Mouse (Mus musculus) cerebellum, adult 18-20 months (tissue): ENCODE results near the gene Cd3g.

Source experiments
- DNase-seq, 2 experiments: peaks; one replicate each; pipeline ENCODE4 v3.0.0; 2021

Cd3g gene

DNA sequence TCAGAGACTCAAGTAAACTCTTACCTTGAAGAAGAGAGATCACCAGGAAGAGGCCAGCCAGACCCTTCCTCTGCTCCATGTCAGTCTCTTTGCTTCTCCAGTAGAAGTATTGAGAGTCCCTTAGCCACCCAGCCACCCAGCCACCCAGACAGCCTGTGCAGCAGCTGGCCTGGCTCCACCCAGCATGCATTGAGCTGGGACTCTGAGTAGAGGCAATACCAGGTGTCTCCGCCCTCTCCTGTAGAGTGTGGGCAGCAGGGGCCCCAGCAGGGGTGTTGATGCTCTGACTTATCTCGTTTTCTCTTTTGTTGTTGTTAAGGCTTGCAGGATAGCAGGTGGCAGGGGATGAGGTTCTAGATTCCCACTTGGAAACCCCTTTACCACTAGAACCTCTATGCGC is at the start of gene Cd3g:
Gene Cd3g (minus strand): TSS at position 190 of the 400 bp plus-strand sequence.
- no peak for DNase-seq

DNA sequence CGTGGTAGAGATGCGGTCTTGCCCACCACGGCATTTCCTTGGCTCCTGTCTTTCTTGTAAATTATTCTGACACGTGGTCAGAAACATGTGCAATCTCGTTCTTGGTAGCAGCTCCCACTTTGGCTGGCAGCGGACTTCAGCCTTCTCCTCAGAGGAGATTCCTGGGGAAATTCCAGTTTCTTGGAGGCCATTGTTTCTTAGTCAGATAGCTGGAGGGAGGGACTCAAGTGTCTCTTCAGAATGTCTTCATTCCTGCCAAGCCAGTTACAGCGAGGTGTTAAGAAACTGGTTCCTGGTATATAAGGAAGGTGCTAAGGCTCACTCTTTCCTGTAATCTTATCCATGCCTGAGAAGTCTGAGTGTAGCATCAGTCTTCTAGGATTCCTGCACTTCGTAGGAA is 47.1 kb upstream of the Cd3g start:
- DNase-seq = no peak

GRCm38 (mm10) chr9:45024187-45024586 is 44.0 kb upstream of the Cd3g start:
- no peak for DNase-seq

GRCm38 (mm10) chr9:45023638-45024037 is 43.4 kb upstream of the Cd3g start:
- no peak for DNase-seq

GRCm38 (mm10) chr9:45022800-45023199 is 42.6 kb upstream of the Cd3g start:
- peak; percentile 70 to 80 for DNase-seq

DNA sequence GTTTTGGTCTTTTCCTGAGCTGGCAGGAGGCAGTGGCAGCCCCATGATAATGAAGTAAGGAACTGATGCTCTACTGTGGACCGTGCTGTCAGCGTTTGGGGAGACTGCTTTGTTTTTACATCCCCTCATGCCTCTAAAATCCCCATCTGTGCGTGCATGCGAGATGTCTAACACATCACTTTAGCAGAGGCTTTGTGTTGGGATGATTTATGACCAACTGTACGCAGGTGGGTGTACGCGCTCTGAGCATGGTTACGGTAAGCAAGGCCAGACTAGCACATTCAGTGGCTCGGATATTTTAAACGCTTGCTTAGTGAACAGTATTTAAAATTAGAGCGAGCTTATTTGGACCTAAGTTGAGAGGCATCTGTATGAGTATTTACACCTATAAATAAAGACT is 37.8 kb upstream of the Cd3g start:
- no peak for DNase-seq

GRCm38 (mm10) chr9:45015841-45016240 is 35.6 kb upstream of the Cd3g start:
- no peak for DNase-seq

GRCm38 (mm10) chr9:45014879-45015278 is 34.6 kb upstream of the Cd3g start:
- no peak for DNase-seq

GRCm38 (mm10) chr9:45011291-45011690 is 31.1 kb upstream of the Cd3g start:
- no peak for DNase-seq

- no peak for DNase-seq
Measured at GRCm38 (mm10) chr9:45010461-45010860, 30.2 kb upstream of the Cd3g start.

DNA sequence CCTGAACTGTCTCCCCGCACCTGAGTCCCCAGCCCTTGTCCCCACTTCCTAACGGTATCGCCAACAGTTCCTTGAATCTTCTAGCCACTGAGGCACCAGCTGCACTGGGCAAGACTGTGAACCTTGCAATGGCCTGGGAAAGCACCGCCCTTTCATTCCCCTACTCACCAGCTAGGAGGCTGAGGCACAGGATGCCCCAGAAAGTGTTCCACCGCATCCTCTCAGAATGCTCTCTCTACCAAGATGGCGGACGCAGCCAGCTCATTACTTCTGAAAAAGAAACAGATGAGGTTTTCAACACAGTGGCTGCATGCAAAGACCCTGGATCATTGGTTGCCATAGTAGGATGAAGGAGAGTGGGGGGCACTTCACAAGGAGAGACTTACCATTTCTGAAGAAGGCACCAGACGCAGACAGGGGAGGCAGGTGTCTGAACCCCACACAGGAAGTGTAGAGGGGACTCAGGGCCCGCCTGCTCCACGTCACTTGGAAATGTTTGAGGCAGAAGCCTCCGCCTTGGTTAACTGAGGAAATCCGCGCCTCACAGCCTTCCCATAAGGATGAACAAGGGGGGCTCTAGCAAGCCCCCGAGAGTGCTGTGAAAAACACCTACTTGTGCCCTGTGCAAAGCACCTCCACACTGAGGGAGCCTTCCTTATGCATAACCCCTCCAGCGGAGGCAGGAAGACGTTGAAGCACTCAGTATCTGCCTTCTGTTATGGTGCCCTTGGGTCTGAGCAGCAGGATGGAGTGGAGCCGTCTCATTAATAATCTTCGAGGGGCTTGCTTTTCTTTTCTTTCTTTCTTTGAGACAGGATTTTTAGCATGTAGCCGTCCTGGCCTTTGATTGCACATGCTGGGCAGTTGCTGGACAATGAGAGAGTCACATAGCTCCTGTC is 29.2 kb upstream of the Cd3g start, which contains the start of gene Cd3e:
Gene Cd3e (minus strand): TSS at position 448 of the 899 bp plus-strand sequence.
- DNase-seq = no peak

- no peak for DNase-seq
Measured at GRCm38 (mm10) chr9:45008342-45008741, 28.1 kb upstream of the Cd3g start.

DNA sequence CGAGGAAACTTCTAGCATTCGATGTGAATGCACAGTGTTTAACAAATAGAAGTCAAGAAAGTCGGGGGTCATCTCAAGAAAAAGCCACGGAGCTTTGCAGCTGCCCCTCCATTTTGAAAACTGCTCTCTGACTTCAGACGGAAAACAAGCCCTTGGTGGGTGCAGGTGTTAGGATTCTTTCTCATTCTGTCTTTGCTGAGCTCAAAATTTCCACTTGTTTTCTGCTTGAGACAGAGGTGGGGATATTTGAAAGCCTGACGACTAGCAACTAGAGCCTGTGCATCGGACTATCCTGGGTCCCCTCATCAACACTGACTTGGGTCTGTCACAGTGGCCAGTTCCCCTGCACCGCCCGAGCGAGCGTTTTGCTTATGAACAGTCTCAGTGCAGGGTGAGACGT is 27.2 kb upstream of the Cd3g start:
- DNase-seq = no peak

DNA sequence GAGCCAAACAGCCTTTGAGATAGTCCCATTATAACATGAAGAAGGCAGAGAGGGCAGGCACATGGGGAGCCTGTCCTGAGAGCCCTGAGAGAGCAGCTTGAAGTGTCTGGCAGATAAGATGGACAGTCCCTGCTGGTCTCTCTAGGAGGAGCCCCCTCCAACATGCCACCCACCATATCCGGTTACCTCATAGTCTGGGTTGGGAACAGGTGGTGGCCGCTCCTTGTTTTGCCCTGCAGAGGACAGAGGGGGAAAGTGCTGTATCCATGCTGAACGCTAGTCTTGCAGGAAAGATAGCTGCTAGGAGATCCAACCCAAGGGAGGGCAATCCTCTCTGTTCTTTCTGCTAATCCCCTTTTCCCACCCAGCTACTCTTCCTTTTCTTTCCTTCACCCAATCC is 20.0 kb upstream of the Cd3g start:
- DNase-seq = peak in 1 of 2 experiments; percentile 5

GRCm38 (mm10) chr9:44999776-45000175 is 19.5 kb upstream of the Cd3g start:
- peak in 1 of 2 experiments; percentile 10 for DNase-seq

GRCm38 (mm10) chr9:44999171-44999570 is 18.9 kb upstream of the Cd3g start:
- DNase-seq = peak; percentile 70 to 81

GRCm38 (mm10) chr9:44998138-44998537 is 17.9 kb upstream of the Cd3g start:
- no peak for DNase-seq

DNA sequence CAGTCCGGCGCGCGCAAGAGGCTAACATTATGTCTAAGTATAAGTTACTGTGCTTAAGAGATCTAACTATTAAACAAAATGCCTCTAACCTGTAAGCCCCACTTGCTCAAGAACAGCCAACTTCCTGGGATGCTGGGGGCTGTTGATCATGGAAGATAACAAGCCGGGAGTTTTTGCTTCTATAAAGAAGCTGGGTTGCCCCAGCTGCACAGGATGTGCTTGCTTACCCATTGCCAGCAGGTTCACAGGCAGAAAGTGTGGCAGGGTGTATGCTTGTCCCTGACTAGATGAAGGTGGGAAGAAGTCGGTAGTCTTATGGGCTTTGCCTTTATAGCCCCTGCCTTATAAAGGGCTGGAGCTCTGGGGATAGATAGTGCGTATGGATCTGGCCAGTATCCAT is 16.4 kb upstream of the Cd3g start:
- no peak for DNase-seq

DNA sequence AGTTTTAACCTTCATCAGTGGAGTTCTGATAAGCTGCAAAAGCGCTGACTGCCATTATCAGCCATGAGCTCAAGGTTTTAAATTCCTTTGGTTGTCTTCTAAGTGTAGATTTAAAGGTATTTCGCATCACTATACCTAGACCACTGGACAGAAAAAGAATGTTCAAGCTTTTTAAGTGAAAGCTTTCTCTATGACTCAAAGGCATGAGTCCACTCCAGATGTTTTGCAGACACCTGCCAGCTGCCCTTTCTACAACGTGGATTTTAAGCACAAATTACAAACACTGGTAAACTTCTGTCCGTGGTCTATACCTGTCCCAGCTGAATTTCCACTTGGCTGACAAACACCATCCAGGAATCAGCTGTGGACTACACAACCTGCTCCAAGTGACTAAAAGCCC is 14.7 kb upstream of the Cd3g start:
- no peak for DNase-seq

- no peak for DNase-seq
Measured at GRCm38 (mm10) chr9:44993268-44993667, 13.0 kb upstream of the Cd3g start.

DNA sequence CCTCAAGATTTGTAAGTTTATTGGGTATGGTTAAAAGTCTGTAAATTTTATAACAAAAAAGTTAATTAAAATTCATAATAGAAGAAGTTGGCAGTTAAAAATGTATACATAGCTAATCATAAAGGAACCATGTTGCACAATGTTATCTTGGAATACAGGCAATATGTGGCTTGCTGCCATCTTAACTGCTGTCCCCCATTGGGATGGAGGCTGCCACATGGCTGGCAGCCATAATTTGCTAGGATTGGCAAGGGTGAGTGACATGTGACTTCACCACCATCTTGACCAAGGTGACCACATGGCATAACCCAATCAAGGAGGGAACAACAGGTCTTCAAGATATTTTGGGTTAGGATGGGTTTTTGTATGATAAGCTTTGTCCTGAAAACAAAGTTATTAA is 12.0 kb upstream of the Cd3g start:
- peak; percentile 53 to 58 for DNase-seq

DNA sequence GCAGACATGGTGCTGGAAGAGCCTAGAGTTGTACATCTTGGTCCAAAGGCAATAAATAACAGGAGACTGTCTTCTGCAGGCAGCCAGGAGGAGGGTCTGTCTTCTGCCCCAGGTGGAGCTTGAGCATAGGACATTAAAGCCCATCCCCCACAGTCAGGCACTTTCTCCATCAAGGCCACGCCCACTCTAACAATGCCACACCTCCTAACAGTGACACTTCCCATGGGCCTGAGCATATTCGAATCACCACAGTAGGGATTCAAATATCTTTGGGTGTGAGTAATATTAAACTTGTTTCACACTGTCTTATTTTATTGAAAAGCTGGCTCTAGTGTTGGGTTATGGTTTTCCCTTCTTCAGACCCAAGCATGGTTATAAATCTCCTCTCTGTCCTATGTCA is 11.6 kb upstream of the Cd3g start:
- DNase-seq = no peak

DNA sequence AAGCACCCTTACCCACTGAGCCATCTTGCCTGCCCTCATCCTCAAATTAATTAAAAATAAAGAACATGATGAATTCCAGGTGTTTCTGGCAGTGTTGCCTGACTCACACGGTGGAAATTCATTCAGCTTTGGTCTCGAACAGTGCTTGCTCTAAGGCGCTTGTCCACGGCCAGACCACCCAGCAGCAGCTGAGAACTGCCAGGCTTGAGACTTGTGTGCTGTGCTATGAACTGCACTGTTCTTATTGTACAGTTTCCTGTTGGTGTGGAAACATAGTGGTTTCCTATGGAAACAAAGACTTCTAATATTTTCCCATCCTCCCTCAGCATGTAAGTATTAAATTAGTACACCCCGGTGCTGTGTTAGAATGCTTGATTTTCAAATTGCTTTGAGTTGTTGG is 6.7 kb upstream of the Cd3g start:
- DNase-seq = no peak

GRCm38 (mm10) chr9:44986242-44986781 is 6.1 kb upstream of the Cd3g start:
- DNase-seq = no peak
